Mouse (Mus musculus): ENCODE data around the gene Ywhag. TPM values are rescaled to one million over a fixed set of nuclear protein-coding genes. Genes with fewer than 3 reads are reported as not detected.

Gene Ywhag
- polyA plus RNA-seq, 1 experiment from 2014 or later: 93.3 TPM

- WGBS: 84% methylated on average over 4 of the region's 4 CpGs
- H3K4me1 ChIP-seq (replicated peaks; ENCODE audit: control insufficient read depth, insufficient read depth, low read length): peaks cover 12% of the 10 kb centered on the region
- no peak overlapping the region for H3K9ac ChIP-seq (ENCODE audit: low read length)
- ATAC-seq (replicated peaks; ENCODE audit: low FRiP score, low TSS enrichment, low read depth): no peak
- peak overlapping the region; percentile 48; the same call in 1 of the 2 replicates for H3K4me2 ChIP-seq (ENCODE audit: low read length)
- no peaks in the 10 kb centered on the region for H3K9me3 ChIP-seq (ENCODE audit: control insufficient read depth, low read length)
- no peaks in the 10 kb centered on the region for H3K27me3 ChIP-seq (replicated peaks; ENCODE audit: control insufficient read depth, insufficient read depth, low read length)
- peak overlapping the region; percentile 86 for H3K27ac ChIP-seq (ENCODE audit: low read depth)
- 0 out of 2 replicates have a peak overlapping the region, but pooled peaks have one; percentile 35 for H3K4me3 ChIP-seq (ENCODE audit: low read depth, low read length)
- no peaks in the 10 kb centered on the region for H3K36me3 ChIP-seq (ENCODE audit: control insufficient read depth, insufficient read depth, low read length)
- no peak for DNase-seq (ENCODE audit: low spot score)
Observed at GRCm38 (mm10) chr5:135958367-135958766, 24.0 kb upstream of the Ywhag start.

GRCm38 (mm10) chr5:135957207-135957974, 23.0 kb upstream of the Ywhag start:
- H3K27ac ChIP-seq (ENCODE audit: low read depth): peak overlapping the region; percentile 86
- no peaks in the 10 kb centered on the region for H3K27me3 ChIP-seq (replicated peaks; ENCODE audit: control insufficient read depth, insufficient read depth, low read length)
- 8% methylated on average over 28 of the region's 28 CpGs for WGBS
- DNase-seq (ENCODE audit: low spot score) (peak; percentile 93), ATAC-seq (replicated peaks; ENCODE audit: low FRiP score, low TSS enrichment, low read depth) (peak; percentile 83)
- peak overlapping the region; percentile 48 for H3K4me2 ChIP-seq (ENCODE audit: low read length)
- H3K9me3 ChIP-seq (ENCODE audit: control insufficient read depth, low read length): no peaks in the 10 kb centered on the region
- peaks cover 12% of the 10 kb centered on the region for H3K4me1 ChIP-seq (replicated peaks; ENCODE audit: control insufficient read depth, insufficient read depth, low read length)
- peak overlapping the region; percentile 35 for H3K4me3 ChIP-seq (ENCODE audit: low read depth, low read length)
- peak overlapping the region; percentile 15 for H3K9ac ChIP-seq (ENCODE audit: low read length)
- no peaks in the 10 kb centered on the region for H3K36me3 ChIP-seq (ENCODE audit: control insufficient read depth, insufficient read depth, low read length)

GRCm38 (mm10) chr5:135956300-135957206, 22.1 kb upstream of the Ywhag start:
- no peaks in the 10 kb centered on the region for H3K36me3 ChIP-seq (ENCODE audit: control insufficient read depth, insufficient read depth, low read length)
- H3K27ac ChIP-seq (ENCODE audit: low read depth): peak overlapping the region; percentile 86
- no peaks in the 10 kb centered on the region for H3K27me3 ChIP-seq (replicated peaks; ENCODE audit: control insufficient read depth, insufficient read depth, low read length)
- no peak overlapping the region for H3K9ac ChIP-seq (ENCODE audit: low read length)
- ATAC-seq (replicated peaks; ENCODE audit: low FRiP score, low TSS enrichment, low read depth) (no peak), DNase-seq (ENCODE audit: low spot score) (no peak)
- WGBS: 83% methylated on average over 9 of the region's 9 CpGs
- H3K4me3 ChIP-seq (ENCODE audit: low read depth, low read length): 0 out of 2 replicates have a peak overlapping the region, but pooled peaks have one; percentile 15
- H3K9me3 ChIP-seq (ENCODE audit: control insufficient read depth, low read length): no peaks in the 10 kb centered on the region
- H3K4me1 ChIP-seq (replicated peaks; ENCODE audit: control insufficient read depth, insufficient read depth, low read length): peaks cover 9% of the 10 kb centered on the region
- H3K4me2 ChIP-seq (ENCODE audit: low read length): peak overlapping the region; percentile 48

- ATAC-seq (replicated peaks; ENCODE audit: low FRiP score, low TSS enrichment, low read depth) (no peak), DNase-seq (ENCODE audit: low spot score) (no peak)
- Histone ChIP-seq H3K4me1 (replicated peaks; ENCODE audit: control insufficient read depth, insufficient read depth, low read length) (peaks cover 6% of the 10 kb centered on the region), H3K4me2 (ENCODE audit: low read length) (no peak overlapping the region), H3K27ac (ENCODE audit: low read depth) (no peak overlapping the region), H3K9ac (ENCODE audit: low read length) (no peak overlapping the region), H3K27me3 (replicated peaks; ENCODE audit: control insufficient read depth, insufficient read depth, low read length) (no peaks in the 10 kb centered on the region), H3K4me3 (ENCODE audit: low read depth, low read length) (no peak overlapping the region), H3K36me3 (ENCODE audit: control insufficient read depth, insufficient read depth, low read length) (no peaks in the 10 kb centered on the region), H3K9me3 (ENCODE audit: control insufficient read depth, low read length) (no peaks in the 10 kb centered on the region)
- 81% methylated on average over 2 of the region's 2 CpGs for WGBS
Observed at GRCm38 (mm10) chr5:135952830-135953229, 18.4 kb upstream of the Ywhag start.

- no peak for DNase-seq (ENCODE audit: low spot score)
- ATAC-seq (replicated peaks; ENCODE audit: low FRiP score, low TSS enrichment, low read depth): no peak
- no peaks in the 10 kb centered on the region for H3K9me3 ChIP-seq (ENCODE audit: control insufficient read depth, low read length)
- no peak overlapping the region for H3K4me3 ChIP-seq (ENCODE audit: low read depth, low read length)
- no peaks in the 10 kb centered on the region for H3K36me3 ChIP-seq (ENCODE audit: control insufficient read depth, insufficient read depth, low read length)
- H3K27ac ChIP-seq (ENCODE audit: low read depth): no peak overlapping the region
- no peak overlapping the region for H3K4me2 ChIP-seq (ENCODE audit: low read length)
- no peaks in the 10 kb centered on the region for H3K27me3 ChIP-seq (replicated peaks; ENCODE audit: control insufficient read depth, insufficient read depth, low read length)
- H3K4me1 ChIP-seq (replicated peaks; ENCODE audit: control insufficient read depth, insufficient read depth, low read length): no peaks in the 10 kb centered on the region; the same call in 1 of the 2 replicates
- WGBS: 97% methylated on average over 2 of the region's 2 CpGs
- H3K9ac ChIP-seq (ENCODE audit: low read length): no peak overlapping the region
Observed at GRCm38 (mm10) chr5:135951660-135952059, 17.2 kb upstream of the Ywhag start.

GRCm38 (mm10) chr5:135950710-135951412, 16.4 kb upstream of the Ywhag start:
- no peak for DNase-seq (ENCODE audit: low spot score)
- no peaks in the 10 kb centered on the region for H3K27me3 ChIP-seq (replicated peaks; ENCODE audit: control insufficient read depth, insufficient read depth, low read length)
- H3K36me3 ChIP-seq (ENCODE audit: control insufficient read depth, insufficient read depth, low read length): no peaks in the 10 kb centered on the region
- no peak overlapping the region for H3K27ac ChIP-seq (ENCODE audit: low read depth)
- WGBS: 80% methylated on average over 11 of the region's 11 CpGs
- no peak overlapping the region for H3K4me2 ChIP-seq (ENCODE audit: low read length)
- no peak for ATAC-seq (replicated peaks; ENCODE audit: low FRiP score, low TSS enrichment, low read depth)
- H3K9ac ChIP-seq (ENCODE audit: low read length): no peak overlapping the region
- H3K9me3 ChIP-seq (ENCODE audit: control insufficient read depth, low read length): no peaks in the 10 kb centered on the region
- no peak overlapping the region for H3K4me3 ChIP-seq (ENCODE audit: low read depth, low read length)
- 0 out of 2 replicates have a peak, but pooled peaks cover 3% of the 10 kb centered on the region for H3K4me1 ChIP-seq (replicated peaks; ENCODE audit: control insufficient read depth, insufficient read depth, low read length)

- Histone ChIP-seq H3K4me2 (ENCODE audit: low read length) (no peak overlapping the region), H3K9me3 (ENCODE audit: control insufficient read depth, low read length) (no peaks in the 10 kb centered on the region), H3K27me3 (replicated peaks; ENCODE audit: control insufficient read depth, insufficient read depth, low read length) (no peaks in the 10 kb centered on the region), H3K36me3 (ENCODE audit: control insufficient read depth, insufficient read depth, low read length) (no peaks in the 10 kb centered on the region), H3K4me3 (ENCODE audit: low read depth, low read length) (no peak overlapping the region), H3K4me1 (replicated peaks; ENCODE audit: control insufficient read depth, insufficient read depth, low read length) (0 out of 2 replicates have a peak, but pooled peaks cover 3% of the 10 kb centered on the region), H3K9ac (ENCODE audit: low read length) (no peak overlapping the region), H3K27ac (ENCODE audit: low read depth) (no peak overlapping the region)
- 74% methylated on average over 5 of the region's 5 CpGs for WGBS
- ATAC-seq (replicated peaks; ENCODE audit: low FRiP score, low TSS enrichment, low read depth) (no peak), DNase-seq (ENCODE audit: low spot score) (no peak)
Observed at GRCm38 (mm10) chr5:135946621-135947020, 12.2 kb upstream of the Ywhag start.

- DNase-seq (ENCODE audit: low spot score) (peak; percentile 59), ATAC-seq (replicated peaks; ENCODE audit: low FRiP score, low TSS enrichment, low read depth) (no peak)
- H3K27ac ChIP-seq (ENCODE audit: low read depth): no peak overlapping the region
- H3K9me3 ChIP-seq (ENCODE audit: control insufficient read depth, low read length): no peaks in the 10 kb centered on the region
- H3K4me1 ChIP-seq (replicated peaks; ENCODE audit: control insufficient read depth, insufficient read depth, low read length): 0 out of 2 replicates have a peak, but pooled peaks cover 3% of the 10 kb centered on the region
- no peaks in the 10 kb centered on the region for H3K36me3 ChIP-seq (ENCODE audit: control insufficient read depth, insufficient read depth, low read length)
- H3K4me3 ChIP-seq (ENCODE audit: low read depth, low read length): no peak overlapping the region
- no peaks in the 10 kb centered on the region for H3K27me3 ChIP-seq (replicated peaks; ENCODE audit: control insufficient read depth, insufficient read depth, low read length)
- H3K9ac ChIP-seq (ENCODE audit: low read length): no peak overlapping the region
- 53% methylated on average over 10 of the region's 10 CpGs for WGBS
- 0 out of 2 replicates have a peak overlapping the region, but pooled peaks have one; percentile 4 for H3K4me2 ChIP-seq (ENCODE audit: low read length)
Observed at GRCm38 (mm10) chr5:135945916-135946408, 11.5 kb upstream of the Ywhag start.

All from intestine, embryonic 14.5 days (tissue).